Mouse (Mus musculus): ENCODE results near the gene Tbc1d2.

DNA sequence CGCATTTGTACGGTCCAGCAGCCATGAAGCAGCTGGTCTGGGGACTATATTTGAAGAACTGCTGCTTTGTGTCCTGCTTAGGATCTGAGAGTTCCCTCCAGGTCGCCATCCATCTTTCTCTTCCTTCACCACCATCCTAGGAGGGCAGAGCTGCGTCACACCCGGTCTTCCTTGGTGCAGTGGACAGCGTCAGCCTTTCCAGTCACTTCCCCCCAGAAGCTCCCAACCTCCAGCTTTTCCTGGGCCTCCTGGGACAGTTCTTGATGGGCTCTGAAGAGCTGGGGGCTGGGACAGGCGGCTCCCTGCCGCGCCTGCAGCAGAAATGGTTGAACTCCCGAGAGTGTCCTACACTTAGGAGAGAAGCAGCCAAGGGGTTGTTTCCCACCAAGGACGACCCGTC is 75.2 kb downstream of the Tbc1d2 start:
- TF ChIP-seq CTCF (IDR thresholded peaks at IDR 0.05; ENCODE audit: low read depth) (no peak), EP300 (IDR thresholded peaks at IDR 0.05; ENCODE audit: low read depth) (no peak)
